Mouse (Mus musculus) B cell, adult 67 days (primary cell): ENCODE data around the gene Il5. TPM values are rescaled to one million over a fixed set of nuclear protein-coding genes. Genes with fewer than 3 reads are reported as not detected.

Experiments used
- total RNA-seq, 2 experiments: library from RNA; stranded (reverse); gene quantifications; 4 replicates each; pipeline ENCODE4 v1.2.4; 2023

The Il5 gene
- not detected for total RNA-seq

DNA sequence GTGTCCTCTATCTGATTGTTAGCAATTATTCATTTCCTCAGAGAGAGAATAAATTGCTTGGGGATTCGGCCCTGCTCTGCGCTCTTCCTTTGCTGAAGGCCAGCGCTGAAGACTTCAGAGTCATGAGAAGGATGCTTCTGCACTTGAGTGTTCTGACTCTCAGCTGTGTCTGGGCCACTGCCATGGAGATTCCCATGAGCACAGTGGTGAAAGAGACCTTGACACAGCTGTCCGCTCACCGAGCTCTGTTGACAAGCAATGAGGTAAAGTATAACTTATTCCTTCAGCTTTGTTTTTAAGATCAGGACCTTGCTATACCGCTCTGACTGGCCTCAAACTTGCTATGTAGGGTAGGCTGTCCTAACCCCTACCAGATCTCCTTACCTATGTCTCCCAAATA is at the start of gene Il5:
Gene Il5 (plus strand): TSS at position 80 of the 400 bp plus-strand sequence.

DNA sequence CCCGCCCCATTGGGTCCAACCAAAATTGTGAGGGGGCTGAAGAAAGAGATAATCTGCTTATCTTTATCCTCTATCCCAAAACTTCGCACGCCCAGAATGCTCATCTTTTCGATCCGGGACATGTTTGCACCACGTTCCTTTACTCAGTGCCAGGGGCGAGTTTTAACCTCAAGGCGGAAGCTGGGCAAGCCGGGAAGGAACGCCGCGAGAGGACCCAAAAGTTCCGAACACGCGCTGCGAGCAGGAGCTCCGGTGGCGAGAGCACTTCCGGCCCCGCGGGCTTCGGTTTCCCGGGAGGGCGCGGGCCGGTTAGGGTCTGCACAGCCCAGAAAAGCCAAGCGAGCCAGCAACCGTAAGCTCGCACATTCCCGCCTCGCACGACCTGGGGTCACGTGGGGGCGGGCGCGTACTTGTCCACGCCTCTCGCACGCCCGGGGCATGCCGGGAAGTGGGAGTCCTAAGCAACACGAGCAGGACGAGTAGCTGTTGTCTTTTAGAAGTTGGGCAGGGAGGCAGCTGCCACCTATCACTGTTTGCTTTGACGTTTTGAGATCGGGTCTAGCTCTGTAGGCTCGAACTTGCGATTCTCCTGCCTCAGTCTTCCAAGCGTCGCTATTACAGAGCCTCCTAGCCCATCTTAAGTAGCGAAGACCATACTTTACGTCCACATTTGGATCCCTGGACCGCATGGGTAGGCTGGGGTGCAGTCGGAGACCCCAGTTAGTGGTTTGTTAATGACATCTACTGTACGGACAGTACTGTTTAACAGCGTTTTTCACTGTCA is 13.5 kb upstream of the Il5 start, which contains the start of gene Rad50:
Gene Rad50 (minus strand): TSS at position 386 of the 784 bp plus-strand sequence.

DNA sequence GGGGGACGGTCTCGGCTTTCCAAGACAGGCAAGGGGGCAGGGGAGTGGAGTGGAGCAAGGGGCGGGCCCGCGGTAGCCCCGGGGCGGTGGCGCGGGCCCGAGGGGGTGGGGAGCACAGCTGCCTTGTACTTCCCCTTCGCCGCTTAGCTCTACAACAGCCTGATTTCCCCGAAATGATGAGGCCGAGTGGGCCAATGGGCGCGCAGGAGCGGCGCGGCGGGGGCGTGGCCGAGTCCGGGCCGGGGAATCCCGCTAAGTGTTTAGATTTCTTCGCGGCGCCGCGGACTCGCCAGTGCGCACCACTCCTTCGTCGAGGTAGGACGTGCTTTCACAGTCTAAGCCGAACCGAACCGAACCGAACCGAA is 49.1 kb downstream of the Il5 start, which contains the start of gene Irf1:
Gene Irf1 (plus strand): TSS at position 255 of the 365 bp plus-strand sequence.

DNA sequence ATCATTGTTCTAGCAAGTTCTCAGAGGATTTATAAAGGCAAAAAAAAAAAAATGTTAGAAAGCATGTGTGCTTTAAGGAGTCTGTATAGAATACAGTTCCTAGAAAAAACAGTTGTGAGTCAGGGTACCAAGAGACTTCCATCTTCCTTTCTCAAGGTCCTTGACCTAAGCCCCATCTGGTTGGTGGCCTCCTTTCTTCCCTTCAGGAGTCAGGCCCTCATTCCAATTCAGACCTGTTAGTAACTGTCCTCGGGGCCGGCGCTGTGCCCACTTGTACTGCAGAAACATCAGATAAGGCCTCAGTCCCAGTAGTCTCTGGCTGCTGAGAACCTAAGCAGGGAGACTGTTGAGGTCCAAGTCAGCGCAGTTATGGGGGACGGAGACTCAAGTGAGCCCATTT is 52.5 kb downstream of the Il5 start, which contains the start of gene Gm17334:
Gene Gm17334 (minus strand): TSS at position 101 of the 400 bp plus-strand sequence.

Other genes starting within 250 kb of the Il5 start
- not detected for gene Gm9945, start 240.6 kb upstream of the Il5 start, total RNA-seq
- not detected for gene Sowaha, start 240.5 kb upstream of the Il5 start, total RNA-seq
- under 1 TPM in 1 of 2 experiments, not detected in 1; 0.23 TPM for gene Sept8, start 201.5 kb upstream of the Il5 start, total RNA-seq
- 1 to 10 TPM; 7.0 to 8.5 TPM for gene Kif3a, start 153.4 kb upstream of the Il5 start, total RNA-seq
- not detected for gene Il4, start 102.1 kb upstream of the Il5 start, total RNA-seq
- not detected for gene Il13, start 86.1 kb upstream of the Il5 start, total RNA-seq
- 10 to 100 TPM; 31.4 to 36.6 TPM for gene Rad50, start 13.5 kb upstream of the Il5 start, total RNA-seq
- 100 to 1,000 TPM; 190 to 196 TPM for gene Irf1, start 49.2 kb downstream of the Il5 start, total RNA-seq
- gene Gm17334, start 52.4 kb downstream of the Il5 start, total RNA-seq: not detected
- 1 to 10 TPM; 4.2 to 8.9 TPM for gene Gm12216, start 138.5 kb downstream of the Il5 start, total RNA-seq
- 10 to 100 TPM; 13.1 to 14.4 TPM for gene Slc22a5, start 170.9 kb downstream of the Il5 start, total RNA-seq